Mouse (Mus musculus) midbrain, embryonic 13.5 days (tissue): ENCODE results near the gene Ficd. TPM values are rescaled to one million over a fixed set of nuclear protein-coding genes. Genes with fewer than 3 reads are reported as not detected.

Experiments used
- polyA plus RNA-seq: library from polyadenylated mRNA; unstranded; fragments of >200 nt; fragmentation: Nextera tagmentation; extraction: Ambion mirVana; gene quantifications from 2 replicates; pipeline ENCODE4 v1.2.1, GENCODE M21; 2015

Ficd gene
- polyA plus RNA-seq, 1 experiment from 2014 or later, result 7.2 TPM

Other genes with a start within 250 kb of the Ficd start
- gene Wscd2, start 245.5 kb upstream of the Ficd start, polyA plus RNA-seq, result 9.4 and 10.6 TPM in 2 replicates
- 1.4 and 2.5 TPM in 2 replicates for gene Cmklr1, start 85.4 kb upstream of the Ficd start, polyA plus RNA-seq
- not detected in 2 replicates for gene 1700069L16Rik, start 11.0 kb upstream of the Ficd start, polyA plus RNA-seq
- 51.1 and 58.5 TPM in 2 replicates for gene Sart3, start 36.7 kb downstream of the Ficd start, polyA plus RNA-seq
- gene Iscu, start 36.9 kb downstream of the Ficd start, polyA plus RNA-seq, result 93.0 and 101 TPM in 2 replicates
- 4.3 and 5.6 TPM in 2 replicates for gene Tmem119, start 64.7 kb downstream of the Ficd start, polyA plus RNA-seq
- gene Selplg, start 96.8 kb downstream of the Ficd start, polyA plus RNA-seq, result 0.98 and 1.2 TPM in 2 replicates
- 214 and 215 TPM in 2 replicates for gene Coro1c, start 173.0 kb downstream of the Ficd start, polyA plus RNA-seq